Mouse (Mus musculus) kidney, adult 10 weeks (tissue): ENCODE measurements around the gene Pdhx. TPM values are rescaled to one million over a fixed set of nuclear protein-coding genes. Genes with fewer than 3 reads are reported as not detected.

Source experiments
- polyA plus RNA-seq: library from polyadenylated mRNA; stranded (reverse); fragments of 350-450 nt; fragmentation: Illumina TruSeq; extraction: RNeasy Lipid Tissue Mini Kit (QIAGEN cat#74804); gene quantifications from one replicate; pipeline ENCODE4 v1.2.3, GENCODE M21; 2014; ENCODE audit warnings: low read depth, low replicate concordance

The Pdhx gene
- polyA plus RNA-seq, result 42.3 TPM

DNA sequence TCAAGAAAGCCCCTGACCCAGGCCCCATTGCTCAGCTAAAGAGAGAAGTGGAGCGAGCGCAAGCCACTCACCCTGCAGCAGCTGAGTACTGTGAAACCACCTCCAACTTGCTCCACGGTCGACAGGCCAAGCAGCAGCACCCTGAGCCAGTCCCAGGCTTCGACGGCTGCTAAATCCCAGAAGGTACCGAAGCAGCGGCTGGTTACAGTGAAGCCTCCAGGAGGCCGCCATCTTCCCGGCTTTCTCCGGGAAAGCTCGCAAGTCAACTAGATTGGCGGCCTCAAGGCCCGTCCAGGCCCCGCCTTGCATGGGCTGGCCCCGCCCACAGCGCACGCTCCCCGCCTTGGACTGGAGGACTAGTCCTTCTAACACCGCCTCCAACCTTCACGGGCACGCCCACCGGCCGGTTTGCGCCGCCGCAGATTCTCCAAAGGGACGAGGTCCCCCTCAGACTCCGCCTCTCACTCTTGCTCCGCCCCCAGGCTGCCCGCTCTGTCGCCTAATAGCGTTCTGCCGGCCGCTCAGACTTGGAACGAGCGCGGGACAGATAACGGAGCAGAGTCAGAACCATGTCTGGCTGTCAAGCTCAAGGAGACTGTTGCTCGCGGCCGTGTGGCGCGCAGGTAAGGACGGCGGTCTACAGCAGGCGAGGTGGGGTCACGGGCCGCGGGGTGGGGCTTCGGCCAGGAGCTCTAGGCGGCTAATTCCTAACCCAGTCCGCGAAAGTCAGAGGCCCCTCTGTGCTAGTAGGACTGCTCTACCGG, at the start of gene Pdhx, which contains the start of gene Apip:
TSS of gene Pdhx (minus strand) at position 295 of the 764 bp plus-strand sequence.
TSS of gene Apip (plus strand) at position 457 of the 764 bp plus-strand sequence.

Other genes starting within 250 kb of the Pdhx start
- gene Cd44, start 171.8 kb downstream of the Pdhx start, polyA plus RNA-seq, result 1.6 TPM
- gene Apip, start 162 bp upstream of the Pdhx start, polyA plus RNA-seq, result 39.3 TPM
- gene Ehf, start 229.8 kb upstream of the Pdhx start, polyA plus RNA-seq, result 73.9 TPM